ENCODE assay signal across 8 mouse cellular contexts in genomic region chr1:156230339-156231089, GRCm38 (mm10). TPM values are rescaled to one million over a fixed set of nuclear protein-coding genes. Genes with fewer than 3 reads are reported as not detected.
DNase-seq lines count a peak whose midpoint lies in the region; ATAC-seq and TF ChIP-seq lines count a peak whose summit lies in the region.

No protein-coding gene starts in this region.

- H3K4me1 ChIP-seq in lung, embryonic 15.5 days = peaks cover 18% of the 10 kb centered on the region
- H3K4me1 ChIP-seq in heart, adult 2 months (ENCODE audit: control insufficient read depth, insufficient read depth, low read length) = no peaks in the 10 kb centered on the region
- no peaks in the 10 kb centered on the region for H3K4me1 ChIP-seq in intestine, postnatal 0 days (replicated peaks; ENCODE audit: control insufficient read depth, insufficient read depth, low read length)
- peaks cover 10% of the 10 kb centered on the region for H3K4me1 ChIP-seq in neural tube, embryonic 15.5 days

- 26% methylated on average over 9 of the region's 9 CpGs for WGBS in lung, embryonic 15.5 days
- WGBS in heart, adult 2 months = 24% methylated on average over 9 of the region's 9 CpGs
- 29% methylated on average over 9 of the region's 9 CpGs for WGBS in intestine, postnatal 0 days
- WGBS in neural tube, embryonic 15.5 days = 34% methylated on average over 9 of the region's 9 CpGs

- intact Hi-C loops in heart, adult 2 months (cut with DNase I) = no loop called here

- no peak for TF ChIP-seq EP300 in heart, adult 2 months (IDR thresholded peaks at IDR 0.05; ENCODE audit: insufficient read depth, low read depth, low read length)

- no peaks in the 10 kb centered on the region for H3K9me3 ChIP-seq in lung, embryonic 15.5 days
- no peaks in the 10 kb centered on the region for H3K9me3 ChIP-seq in intestine, postnatal 0 days (ENCODE audit: control insufficient read depth)
- no peaks in the 10 kb centered on the region for H3K9me3 ChIP-seq in neural tube, embryonic 15.5 days (replicated peaks)

- H3K27me3 ChIP-seq in lung, embryonic 15.5 days = no peaks in the 10 kb centered on the region
- no peaks in the 10 kb centered on the region for H3K27me3 ChIP-seq in heart, adult 2 months (ENCODE audit: control insufficient read depth, insufficient read depth, low read length)
- no peaks in the 10 kb centered on the region for H3K27me3 ChIP-seq in intestine, postnatal 0 days (replicated peaks; ENCODE audit: control insufficient read depth, insufficient read depth, low read length)
- H3K27me3 ChIP-seq in neural tube, embryonic 15.5 days (replicated peaks) = 0 out of 2 replicates have a peak, but pooled peaks cover 3% of the 10 kb centered on the region

- H3K36me3 ChIP-seq in lung, embryonic 15.5 days = no peaks in the 10 kb centered on the region
- no peaks in the 10 kb centered on the region for H3K36me3 ChIP-seq in heart, adult 2 months (ENCODE audit: control insufficient read depth, insufficient read depth, low read length)
- H3K36me3 ChIP-seq in intestine, postnatal 0 days (ENCODE audit: control insufficient read depth, insufficient read depth) = no peaks in the 10 kb centered on the region
- no peaks in the 10 kb centered on the region for H3K36me3 ChIP-seq in neural tube, embryonic 15.5 days

- peak; percentile 59; the same call in 1 of the 2 replicates for ATAC-seq in lung, embryonic 15.5 days (ENCODE audit: borderline replicate concordance, extremely low read depth, low FRiP score, low TSS enrichment)
- ATAC-seq in intestine, postnatal 0 days = no peak
- ATAC-seq in neural tube, embryonic 15.5 days (ENCODE audit: low FRiP score) = peak; percentile 73; the same call in 1 of the 2 replicates

- no peaks in the 10 kb centered on the region for H3K79me2 ChIP-seq in heart, adult 2 months (replicated peaks; ENCODE audit: control insufficient read depth, insufficient read depth, low read length)

- H3K4me3 ChIP-seq in lung, embryonic 15.5 days = no peak overlapping the region
- H3K4me3 ChIP-seq in heart, adult 2 months = no peak overlapping the region
- no peak overlapping the region for H3K4me3 ChIP-seq in intestine, postnatal 0 days (ENCODE audit: low read depth, low read length)
- no peak overlapping the region for H3K4me3 ChIP-seq in neural tube, embryonic 15.5 days (replicated peaks)

- TF ChIP-seq POLR2A in heart, adult 2 months (IDR thresholded peaks at IDR 0.05; ENCODE audit: insufficient read depth, low read depth, low read length) = no peak

- no peak for DNase-seq in lung, postnatal 36 days
- DNase-seq in heart, adult 2 months = peak; percentile 56 to 60
- no peak for DNase-seq in cerebellum, adult 9-10 months
- DNase-seq in c-Kit-positive CD71-positive TER-119-positive erythroid progenitor cells, embryonic 14.5 days (ENCODE audit: low spot score) = no peak
- DNase-seq in cerebellum, adult 11-12 months = no peak

- no peak overlapping the region for H3K9ac ChIP-seq in lung, embryonic 15.5 days
- H3K9ac ChIP-seq in heart, adult 2 months (ENCODE audit: low read depth, low read length) = no peak overlapping the region
- H3K9ac ChIP-seq in intestine, postnatal 0 days (ENCODE audit: low read depth, low read length) = no peak overlapping the region
- H3K9ac ChIP-seq in neural tube, embryonic 15.5 days (replicated peaks) = no peak overlapping the region

- TF ChIP-seq CTCF in heart, adult 2 months (IDR thresholded peaks at IDR 0.05) = no peak
- 0 out of 2 replicates have a peak, but pooled peaks have one; percentile 6 for TF ChIP-seq CTCF in intestine, postnatal 0 days (IDR thresholded peaks at IDR 0.05; ENCODE audit: low read depth)

- H3K4me2 ChIP-seq in lung, embryonic 15.5 days = no peak overlapping the region; the same call in 1 of the 2 replicates
- H3K4me2 ChIP-seq in intestine, postnatal 0 days (replicated peaks; ENCODE audit: low read depth) = no peak overlapping the region
- H3K4me2 ChIP-seq in neural tube, embryonic 15.5 days = peak overlapping the region; percentile 15; the same call in 1 of the 2 replicates

- H3K27ac ChIP-seq in lung, embryonic 15.5 days = no peak overlapping the region
- H3K27ac ChIP-seq in heart, adult 2 months = peak overlapping the region; percentile 4; the same call in 1 of the 2 replicates
- H3K27ac ChIP-seq in intestine, postnatal 0 days (ENCODE audit: low read depth, low read length) = no peak overlapping the region
- peak overlapping the region; percentile 30; the same call in 1 of the 2 replicates for H3K27ac ChIP-seq in neural tube, embryonic 15.5 days (replicated peaks)

RNA-seq across cellular contexts. Expression of gene Fam163a, which starts 25.7 kb away (rescaled TPM):
- 0.78 and 0.89 TPM in 2 replicates for polyA plus RNA-seq in lung, embryonic 15.5 days (2015; fragmentation: Nextera tagmentation; extraction: Ambion mirVana)
- not detected for total RNA-seq in heart, adult 2 months (2021)
- 0.09 and 0.23 TPM in 2 replicates for polyA plus RNA-seq in heart, adult 2 months (2012; rRNA removed)
- polyA plus RNA-seq in intestine, postnatal 0 days (2015; fragmentation: Nextera tagmentation; extraction: Ambion mirVana) = 1.6 and 1.8 TPM in 2 replicates
- polyA plus RNA-seq in neural tube, embryonic 15.5 days (2015; fragmentation: Nextera tagmentation; extraction: Ambion mirVana) = 5.2 and 5.6 TPM in 2 replicates

Comparison
In these comparisons a context has a peak if more than half of its experiments do, and no peak if none do; other contexts are left out.
1. H3K27ac ChIP-seq: peak in heart, adult 2 months (single experiment) and neural tube, embryonic 15.5 days (single experiment); none in lung, embryonic 15.5 days (single experiment) and intestine, postnatal 0 days (single experiment).
2. DNase-seq: peak in heart, adult 2 months (2 of 2); none in lung, postnatal 36 days (single experiment), cerebellum, adult 9-10 months (single experiment), c-Kit-positive CD71-positive TER-119-positive erythroid progenitor cells, embryonic 14.5 days (single experiment) and cerebellum, adult 11-12 months (single experiment).